Mouse (Mus musculus) intestine, embryonic 14.5 days (tissue): Measurements from ENCODE around the gene Samd3. TPM values are rescaled to one million over a fixed set of nuclear protein-coding genes. Genes with fewer than 3 reads are reported as not detected.

Experiments used
- ATAC-seq: fragments of 200-750 bp; cut with Nextera tagmentation; replicated peaks from 2 replicates; pipeline ENCODE4 v1.8.0; 2017; ENCODE audit warnings: low read depth, moderate number of reproducible peaks, moderate TSS enrichment, moderate library complexity; ENCODE audit not compliant: low FRiP score, low TSS enrichment
- DNase-seq: peaks from one replicate; pipeline ENCODE4 v3.0.0-alpha.2; 2018; ENCODE audit warnings: low spot score
- H3K27ac ChIP-seq: fragments of 300-500 bp; sonication (generic); 2 replicates; pipeline ENCODE4 v1.5.1; 2014; ENCODE audit warnings: low read depth, mild to moderate bottlenecking, control low read depth
- H3K27me3 ChIP-seq: fragments of 300-500 bp; sonication (generic); replicated peaks from 2 replicates; pipeline ENCODE4 v1.6.1; 2014; ENCODE audit warnings: low read length, control low read depth; ENCODE audit not compliant: control insufficient read depth, insufficient read depth
- H3K36me3 ChIP-seq: fragments of 300-500 bp; sonication (generic); 2 replicates; pipeline ENCODE4 v1.6.1; 2014; ENCODE audit warnings: low read length, control low read depth; ENCODE audit not compliant: control insufficient read depth, insufficient read depth
- H3K4me1 ChIP-seq: fragments of 300-500 bp; sonication (generic); replicated peaks from 2 replicates; pipeline ENCODE4 v1.6.1; 2014; ENCODE audit warnings: low read length, control low read depth, mixed read lengths; ENCODE audit not compliant: control insufficient read depth, insufficient read depth
- H3K4me2 ChIP-seq: fragments of 300-500 bp; sonication (generic); 2 replicates; pipeline ENCODE4 v1.6.1; 2014; ENCODE audit warnings: low read length
- H3K4me3 ChIP-seq: fragments of 300-500 bp; sonication (generic); 2 replicates; pipeline ENCODE4 v1.5.1; 2014; ENCODE audit warnings: low read depth, low read length, control low read depth, mixed read lengths
- H3K9ac ChIP-seq: fragments of 300-500 bp; sonication (generic); 2 replicates; pipeline ENCODE4 v1.6.1; 2014; ENCODE audit warnings: mild to moderate bottlenecking, low read length
- H3K9me3 ChIP-seq: fragments of 300-500 bp; sonication (generic); 2 replicates; pipeline ENCODE4 v1.6.1; 2016; ENCODE audit warnings: low read length, control low read depth; ENCODE audit not compliant: control insufficient read depth
- WGBS: fragments of 180-500 bp; shearing (Covaris S2); extraction: QIAGEN DNeasy Blood & Tissue Kit; methylation state at CpG from one replicate; pipeline ENCODE4 v1.1.7; 2014; 5-methylcytosine and 5-hydroxymethylcytosine counted together
- polyA plus RNA-seq: library from polyadenylated mRNA; unstranded; fragments of >200 nt; fragmentation: Nextera tagmentation; extraction: Ambion mirVana; gene quantifications from 2 replicates; pipeline ENCODE4 v1.2.1, GENCODE M21; 2014

Gene Samd3
- polyA plus RNA-seq, 1 experiment from 2014 or later, result not detected

DNA sequence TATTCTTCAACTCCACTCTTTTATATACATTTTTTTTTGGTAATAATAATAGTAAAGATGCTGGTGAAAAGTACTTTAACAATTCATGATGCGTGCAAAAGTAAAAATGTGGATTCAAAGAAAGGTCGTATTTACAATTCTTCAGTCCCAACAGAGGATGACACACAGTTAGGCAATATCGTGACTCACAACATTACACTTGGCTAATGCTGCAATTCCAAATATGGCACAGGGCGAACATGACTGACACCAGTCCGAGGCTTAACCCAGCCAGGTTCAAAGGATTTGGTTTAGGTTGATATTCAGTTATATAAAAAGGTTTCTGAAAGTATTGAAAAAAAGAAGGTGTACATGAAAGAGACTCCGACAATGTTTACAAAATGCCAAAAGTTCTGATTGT is 45.9 kb downstream of the Samd3 start:
- H3K36me3 ChIP-seq, result peaks cover 50% of the 10 kb centered on the region
- no peaks in the 10 kb centered on the region for H3K27me3 ChIP-seq
- H3K4me1 ChIP-seq, result no peaks in the 10 kb centered on the region
- ATAC-seq (no peak), DNase-seq (no peak)
- no peak overlapping the region for H3K9ac ChIP-seq
- no peak overlapping the region for H3K4me2 ChIP-seq
- no peaks in the 10 kb centered on the region for H3K9me3 ChIP-seq
- 93% methylated on average over 6 of the region's 6 CpGs for WGBS
- H3K27ac ChIP-seq, result no peak overlapping the region
- H3K4me3 ChIP-seq, result no peak overlapping the region

DNA sequence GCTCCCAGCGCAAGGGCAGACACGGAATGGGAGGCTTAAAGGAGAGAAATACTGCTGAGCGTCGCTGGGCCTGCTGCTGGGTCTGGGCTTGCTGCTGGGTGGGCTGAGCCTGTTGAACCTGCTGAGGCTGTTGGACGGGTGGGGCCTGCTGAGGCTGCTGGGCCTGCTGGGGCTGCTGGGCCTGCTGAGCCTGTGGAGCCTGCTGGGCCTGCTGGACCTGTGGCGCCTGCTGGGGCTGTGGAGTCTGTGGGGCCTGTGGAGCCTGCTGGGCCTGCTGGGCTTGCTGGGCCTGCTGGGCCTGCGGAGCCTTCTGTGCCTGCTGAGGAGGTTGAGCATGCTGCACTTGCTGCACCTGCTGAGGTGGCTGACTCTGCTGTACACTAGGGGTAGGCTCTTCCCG is 50.5 kb downstream of the Samd3 start:
- Histone ChIP-seq H3K9ac (no peak overlapping the region), H3K4me3 (no peak overlapping the region), H3K4me2 (no peak overlapping the region), H3K27me3 (no peaks in the 10 kb centered on the region), H3K36me3 (peaks cover 58% of the 10 kb centered on the region), H3K4me1 (no peaks in the 10 kb centered on the region), H3K9me3 (no peaks in the 10 kb centered on the region), H3K27ac (no peak overlapping the region)
- 69% methylated on average over 8 of the region's 8 CpGs for WGBS
- ATAC-seq (peak; percentile 76), DNase-seq (no peak)

DNA sequence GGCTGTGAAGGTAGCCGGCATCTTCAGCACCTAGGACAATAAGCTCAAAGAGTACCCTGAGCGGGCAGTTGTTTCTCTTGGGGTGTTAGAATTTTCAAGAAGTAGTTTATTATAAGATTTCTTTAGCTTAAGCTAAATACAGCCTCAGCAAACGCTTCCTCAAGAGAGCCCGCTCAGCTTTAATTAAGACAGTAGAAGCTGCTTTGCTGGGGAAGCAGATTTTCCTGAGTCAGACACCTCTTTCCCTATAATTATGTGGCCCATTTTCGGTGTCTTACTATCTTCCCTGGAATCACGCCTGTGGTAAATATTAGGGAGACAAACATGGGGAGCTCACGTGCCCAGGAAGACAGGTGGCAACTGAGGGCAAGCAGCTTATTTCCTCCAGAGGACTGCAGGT is 57.6 kb downstream of the Samd3 start:
- Histone ChIP-seq H3K27me3 (no peaks in the 10 kb centered on the region), H3K9me3 (no peaks in the 10 kb centered on the region), H3K4me2 (no peak overlapping the region), H3K4me3 (no peak overlapping the region), H3K4me1 (no peaks in the 10 kb centered on the region), H3K27ac (no peak overlapping the region), H3K36me3 (peaks cover 32% of the 10 kb centered on the region), H3K9ac (no peak overlapping the region)
- 87% methylated on average over 7 of the region's 7 CpGs for WGBS
- ATAC-seq (no peak), DNase-seq (no peak)

DNA sequence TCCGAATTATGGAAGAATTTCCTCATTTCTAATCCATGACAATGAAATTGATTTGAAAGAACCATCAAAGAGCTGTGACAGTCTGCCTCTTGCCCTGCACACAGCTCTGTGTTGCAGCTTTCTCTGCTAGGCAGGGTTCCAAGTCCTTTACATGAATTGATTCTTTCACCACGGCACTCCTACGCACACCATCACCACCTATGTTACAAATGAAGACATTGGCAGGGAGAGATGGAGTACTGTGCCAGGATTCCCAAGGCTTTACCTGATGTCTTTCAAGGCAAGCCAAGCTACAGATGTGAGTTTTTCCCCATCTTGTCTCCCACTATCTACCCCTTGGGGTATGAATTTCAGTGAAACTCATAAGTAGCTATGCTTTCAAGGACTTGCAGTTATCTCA is 67.7 kb downstream of the Samd3 start:
- Histone ChIP-seq H3K9ac (no peak overlapping the region), H3K4me2 (no peak overlapping the region), H3K27me3 (no peaks in the 10 kb centered on the region), H3K4me1 (no peaks in the 10 kb centered on the region), H3K36me3 (peaks cover 47% of the 10 kb centered on the region), H3K27ac (no peak overlapping the region), H3K9me3 (no peaks in the 10 kb centered on the region), H3K4me3 (no peak overlapping the region)
- WGBS, result 84% methylated on average over 3 of the region's 3 CpGs
- ATAC-seq (no peak), DNase-seq (no peak)

DNA sequence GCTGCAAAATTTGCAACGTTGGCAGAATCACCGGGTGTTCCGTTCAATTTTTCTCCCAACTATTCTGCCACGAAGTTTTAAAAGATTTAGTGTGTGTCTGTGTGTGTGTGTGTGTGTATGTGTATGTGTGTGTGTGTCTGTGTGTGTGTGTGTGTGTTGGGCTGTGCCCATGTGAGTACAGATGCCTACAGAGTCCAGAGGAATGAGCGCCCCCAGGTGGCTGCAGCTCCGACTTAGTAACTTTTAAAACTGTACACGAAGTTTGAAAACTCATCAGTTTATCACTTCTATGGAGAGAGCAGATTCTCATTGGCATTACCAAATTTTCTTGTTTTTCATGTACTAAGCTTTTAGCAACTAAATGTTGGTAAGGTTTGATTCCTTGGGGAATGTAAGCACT is 68.1 kb downstream of the Samd3 start:
- ATAC-seq (no peak), DNase-seq (no peak)
- no peak overlapping the region for H3K27ac ChIP-seq
- no peak overlapping the region for H3K9ac ChIP-seq
- H3K9me3 ChIP-seq, result no peaks in the 10 kb centered on the region
- WGBS, result 88% methylated on average over 7 of the region's 7 CpGs
- H3K27me3 ChIP-seq, result no peaks in the 10 kb centered on the region
- no peak overlapping the region for H3K4me2 ChIP-seq
- no peak overlapping the region for H3K4me3 ChIP-seq
- no peaks in the 10 kb centered on the region for H3K4me1 ChIP-seq
- peaks cover 47% of the 10 kb centered on the region for H3K36me3 ChIP-seq

DNA sequence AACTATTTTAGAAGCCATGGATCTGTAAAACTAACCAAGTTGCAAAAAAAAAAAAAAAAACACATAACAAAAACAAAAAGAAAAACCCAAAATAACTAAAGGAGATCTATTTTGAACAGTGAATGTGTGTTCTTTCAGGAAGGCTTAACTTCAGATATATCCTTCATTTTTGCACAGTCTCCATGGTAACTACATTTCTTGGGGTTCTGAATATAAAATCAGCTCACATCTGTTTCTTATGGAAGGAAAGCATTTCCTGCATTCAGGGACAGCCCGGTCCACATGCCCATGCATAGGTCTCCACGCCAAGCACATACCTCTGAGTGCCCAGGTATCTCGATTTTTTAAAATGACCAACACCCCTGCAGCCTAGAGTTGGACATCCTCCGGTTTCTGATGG is 72.8 kb downstream of the Samd3 start:
- ATAC-seq (no peak), DNase-seq (no peak)
- 92% methylated on average over 4 of the region's 4 CpGs for WGBS

DNA sequence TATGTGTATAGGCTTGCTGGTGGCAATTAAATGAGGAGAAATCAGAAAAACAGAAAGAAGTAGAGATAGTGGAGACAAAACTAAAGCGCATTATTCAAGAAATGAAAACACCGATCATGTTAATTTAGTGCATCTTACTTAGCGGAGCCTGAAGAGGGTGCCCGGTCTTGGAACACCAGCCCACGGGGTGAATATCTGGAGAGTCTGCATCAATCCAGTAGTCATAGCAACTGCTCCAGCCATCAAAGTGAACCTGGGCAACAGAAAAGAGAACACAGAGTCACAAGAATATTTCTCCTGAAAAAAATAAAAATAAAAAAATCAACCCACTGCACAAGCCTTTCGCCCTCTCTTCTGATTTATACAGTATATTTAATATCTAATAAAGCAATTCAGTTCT is 74.0 kb downstream of the Samd3 start:
- no peaks in the 10 kb centered on the region for H3K4me1 ChIP-seq
- H3K36me3 ChIP-seq, result peaks cover 40% of the 10 kb centered on the region
- DNase-seq (no peak), ATAC-seq (no peak)
- WGBS, result 92% methylated on average over 6 of the region's 6 CpGs
- no peak overlapping the region for H3K9ac ChIP-seq
- H3K4me3 ChIP-seq, result no peak overlapping the region
- no peaks in the 10 kb centered on the region for H3K27me3 ChIP-seq
- H3K27ac ChIP-seq, result no peak overlapping the region
- no peaks in the 10 kb centered on the region for H3K9me3 ChIP-seq
- H3K4me2 ChIP-seq, result no peak overlapping the region

More for the DNA sequence above, 72.8 kb downstream of the Samd3 start:
- H3K4me2 ChIP-seq, result no peak overlapping the region
- no peaks in the 10 kb centered on the region for H3K4me1 ChIP-seq
- H3K27ac ChIP-seq, result no peak overlapping the region
- H3K9me3 ChIP-seq, result no peaks in the 10 kb centered on the region
- peaks cover 37% of the 10 kb centered on the region for H3K36me3 ChIP-seq
- H3K9ac ChIP-seq, result no peak overlapping the region
- no peak overlapping the region for H3K4me3 ChIP-seq
- H3K27me3 ChIP-seq, result no peaks in the 10 kb centered on the region

DNA sequence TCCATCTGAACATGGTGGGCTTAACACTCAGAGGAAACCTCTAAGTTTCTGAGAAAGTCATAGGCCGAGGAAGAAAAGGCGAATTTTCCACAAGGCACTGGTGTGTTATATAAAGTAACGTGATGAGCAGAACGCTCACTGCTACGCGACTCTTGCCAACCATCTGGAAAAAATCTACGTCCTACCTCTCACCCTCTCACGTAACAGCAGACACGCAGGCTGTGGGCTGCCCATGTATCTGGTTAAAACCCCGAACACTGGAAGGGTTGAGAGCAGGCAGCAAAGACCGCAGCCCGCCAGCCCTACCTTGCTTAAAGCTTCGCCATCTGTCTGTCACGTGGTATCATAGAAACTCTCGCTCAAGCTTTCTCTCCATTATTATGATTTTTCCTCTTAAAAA is 84.8 kb downstream of the Samd3 start:
- H3K36me3 ChIP-seq, result peaks cover 79% of the 10 kb centered on the region
- DNase-seq (no peak), ATAC-seq (no peak)

DNA sequence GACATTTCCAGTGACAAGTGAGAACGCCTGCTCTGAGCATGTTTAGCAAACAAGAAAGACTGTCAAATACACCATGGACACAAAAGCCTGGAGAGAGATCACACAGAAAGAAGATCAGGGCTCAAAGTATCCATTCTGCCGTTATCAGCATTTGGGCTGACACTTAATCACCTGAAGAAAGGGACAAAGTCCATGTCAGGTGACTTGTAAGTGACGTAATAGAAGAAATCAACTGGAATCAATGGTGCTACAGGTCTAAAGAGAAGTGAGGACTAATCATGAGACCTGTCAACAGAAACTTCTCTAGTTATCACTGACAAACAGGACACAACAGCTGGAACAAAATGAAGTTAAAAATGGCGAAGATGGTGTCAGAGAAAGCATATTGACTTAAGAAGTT is 91.2 kb downstream of the Samd3 start:
- 79% methylated on average over 4 of the region's 4 CpGs for WGBS
- H3K36me3 ChIP-seq, result peaks cover 58% of the 10 kb centered on the region
- H3K4me3 ChIP-seq, result no peak overlapping the region
- no peak overlapping the region for H3K27ac ChIP-seq
- H3K4me1 ChIP-seq, result no peaks in the 10 kb centered on the region
- no peaks in the 10 kb centered on the region for H3K9me3 ChIP-seq
- no peaks in the 10 kb centered on the region for H3K27me3 ChIP-seq
- ATAC-seq, result no peak
- no peak overlapping the region for H3K4me2 ChIP-seq
- DNase-seq, result no peak
- H3K9ac ChIP-seq, result no peak overlapping the region

More for the DNA sequence above, 84.8 kb downstream of the Samd3 start:
- Histone ChIP-seq H3K4me3 (no peak overlapping the region), H3K4me1 (no peaks in the 10 kb centered on the region), H3K4me2 (no peak overlapping the region), H3K27ac (no peak overlapping the region), H3K27me3 (no peaks in the 10 kb centered on the region), H3K9ac (no peak overlapping the region), H3K9me3 (no peaks in the 10 kb centered on the region)
- WGBS, result 92% methylated on average over 15 of the region's 15 CpGs
